Mouse (Mus musculus) yolk sac, embryonic 10.5 days (tissue): Measurements from ENCODE around the gene Enho.

ENCODE experiments used
- DNase-seq: peaks from one replicate; pipeline ENCODE4 v3.0.0-alpha.2; 2017; ENCODE audit warnings: low spot score

The Enho gene

GRCm38 (mm10) chr4:41631390-41631789 lies 8.7 kb downstream of the Enho start:
- DNase-seq: peak; percentile 48

GRCm38 (mm10) chr4:41630196-41630595 lies 9.9 kb downstream of the Enho start:
- peak; percentile 78 for DNase-seq

DNA sequence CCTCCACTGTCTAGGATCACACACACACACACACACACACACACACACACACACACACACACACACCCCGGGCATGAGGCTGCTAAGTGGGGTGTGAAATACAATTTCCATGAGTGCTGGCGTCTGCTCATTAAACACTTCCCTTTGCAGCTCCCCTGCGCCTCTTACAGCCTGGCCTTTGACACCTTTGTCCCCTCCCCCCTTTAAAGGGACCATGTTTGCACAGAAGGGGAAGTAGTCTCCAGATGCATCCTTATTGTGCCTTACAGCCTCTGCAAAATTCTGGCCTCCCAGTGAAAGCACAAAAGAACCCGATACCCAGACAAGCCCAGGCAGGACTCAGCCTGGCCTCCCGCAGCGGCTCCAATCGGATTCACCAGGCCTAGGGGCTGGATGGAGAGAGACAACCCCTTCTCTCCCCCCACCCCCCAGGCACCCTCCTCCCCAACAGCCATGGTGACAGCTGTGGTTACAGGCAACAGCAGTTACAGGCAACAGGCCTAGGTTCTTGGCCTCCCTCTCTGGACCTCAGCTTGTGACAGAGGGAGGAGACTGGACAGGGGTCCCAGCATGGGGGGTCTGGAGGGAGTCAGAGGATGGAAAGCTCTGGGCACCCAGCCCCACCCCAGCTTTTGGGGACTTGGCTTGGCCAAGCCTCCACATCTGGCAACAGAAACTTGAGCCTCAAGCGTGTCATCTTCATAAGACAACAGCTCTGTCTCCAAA lies 11.8 kb downstream of the Enho start:
- peak; percentile 62 for DNase-seq

GRCm38 (mm10) chr4:41622071-41622470 lies 18.1 kb downstream of the Enho start:
- DNase-seq: no peak

DNA sequence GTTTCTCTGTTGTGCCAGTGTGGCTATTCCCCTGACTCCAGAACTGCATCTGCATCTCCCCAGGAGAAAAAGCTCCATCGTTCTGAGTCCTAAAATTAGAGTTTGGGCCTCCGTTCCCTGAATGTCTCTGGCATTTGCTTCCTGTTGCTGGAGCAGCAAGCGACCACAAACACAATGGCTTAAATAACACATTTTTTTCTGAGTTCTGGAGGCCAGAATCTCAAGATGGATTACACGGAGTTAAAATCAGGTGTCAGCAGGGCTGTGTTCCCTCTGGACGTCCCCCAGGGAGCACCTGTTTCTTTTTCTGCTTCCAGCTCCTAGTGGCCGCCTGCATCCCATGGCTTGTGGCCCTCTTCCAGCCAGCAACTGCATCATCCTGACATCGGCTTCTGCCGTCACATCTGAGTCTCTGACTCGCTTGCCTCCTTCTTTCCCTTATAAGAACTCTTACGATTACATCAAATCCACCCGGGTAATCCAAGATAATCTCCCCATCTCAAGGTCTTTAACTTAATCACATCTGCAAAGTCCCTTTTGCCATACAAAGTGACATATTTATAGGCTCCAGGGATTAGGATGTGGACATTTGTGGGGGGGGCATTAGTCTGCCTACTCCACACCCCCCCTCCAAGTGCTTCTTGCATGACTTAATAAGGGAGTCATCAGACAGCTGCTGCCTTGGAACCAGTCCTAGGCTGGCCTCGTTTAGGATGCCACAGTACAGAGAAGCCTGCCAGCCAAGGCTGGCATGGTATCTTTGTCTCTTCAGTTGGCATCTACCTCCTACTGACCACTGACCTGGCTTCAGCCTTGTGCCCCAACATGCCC lies 21.0 kb downstream of the Enho start:
- no peak for DNase-seq

- no peak for DNase-seq
Measured at GRCm38 (mm10) chr4:41615661-41616599, 24.2 kb downstream of the Enho start.

- peak; percentile 41 for DNase-seq
Measured at GRCm38 (mm10) chr4:41614156-41614555, 26.0 kb downstream of the Enho start.

DNA sequence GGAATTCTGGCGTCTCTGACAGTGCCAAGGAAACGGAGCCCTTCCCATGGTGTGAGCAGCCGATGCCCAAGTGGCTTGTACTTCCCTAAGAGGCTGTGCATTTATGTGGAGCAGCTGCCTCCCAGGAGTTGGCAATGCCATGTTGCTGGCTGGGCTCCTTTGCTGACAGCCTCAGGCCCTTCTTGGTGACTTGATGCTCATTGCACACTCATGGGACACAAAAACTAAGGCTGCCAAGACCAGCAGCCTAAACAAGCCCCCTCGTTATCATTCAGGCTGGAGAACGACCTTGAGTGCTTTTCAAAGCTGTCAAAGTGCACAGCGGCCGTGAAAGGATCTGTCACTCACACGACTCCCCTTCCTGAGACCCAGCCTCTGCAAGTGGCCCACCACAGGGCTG lies 28.0 kb downstream of the Enho start:
- DNase-seq: no peak

DNA sequence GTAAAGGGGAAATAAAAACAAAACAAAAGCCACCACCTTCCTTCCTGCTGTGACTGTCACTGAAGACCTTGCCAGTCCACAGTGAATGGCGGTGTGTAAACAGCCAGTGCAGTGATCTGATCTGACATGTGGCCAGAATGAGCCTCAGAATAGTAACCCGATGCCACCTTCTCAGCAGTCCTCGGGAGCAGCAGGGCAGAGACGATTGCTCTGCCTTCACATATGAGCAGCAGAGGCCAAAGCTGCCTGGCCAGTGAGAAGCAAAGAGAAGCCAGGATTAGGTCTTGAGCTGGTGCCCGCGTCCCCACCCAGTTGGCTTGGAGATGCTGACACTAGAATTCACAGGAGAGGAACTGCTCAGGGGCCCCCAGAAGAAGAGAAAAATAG lies 29.5 kb downstream of the Enho start:
- no peak for DNase-seq

- no peak for DNase-seq
Measured at GRCm38 (mm10) chr4:41609681-41610593, 30.2 kb downstream of the Enho start.

DNA sequence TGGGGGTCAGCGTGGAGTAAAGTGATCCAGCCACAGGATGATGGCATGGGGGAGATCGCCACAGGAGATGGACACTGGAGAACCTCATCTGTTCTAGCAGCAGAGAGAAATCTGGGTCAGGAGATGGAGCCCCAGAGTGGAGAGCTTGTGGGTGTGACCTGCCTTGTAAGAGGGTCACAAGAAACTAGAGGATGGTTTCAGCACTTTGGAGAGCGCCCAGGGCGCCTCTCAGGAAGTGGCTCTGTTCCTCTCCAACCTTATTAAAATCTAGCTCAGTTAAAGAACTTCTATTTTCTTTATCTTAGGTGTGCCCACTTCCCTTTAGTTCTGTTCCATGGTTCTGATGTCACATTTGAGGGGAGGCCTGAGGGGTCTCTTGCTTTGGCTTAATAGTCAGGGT lies 33.3 kb downstream of the Enho start:
- peak; percentile 59 for DNase-seq

GRCm38 (mm10) chr4:41604476-41605396 lies 35.4 kb downstream of the Enho start:
- DNase-seq: no peak

GRCm38 (mm10) chr4:41602818-41603217 lies 37.3 kb downstream of the Enho start:
- DNase-seq: no peak
